Mouse (Mus musculus): ENCODE measurements at regions not wholly inside any gene's neighbourhood (a gene's known extent, or its start where the extent isn't known, plus 50 kb on each side); places are given as distances from the start of the nearest gene placed in this dataset.

GRCm38 (mm10) chr16:77237631-77238357, 224.3 kb downstream of the Usp25 start:
- H3K4me3 ChIP-seq (ENCODE audit: low read depth, low read length), result peak overlapping the region; percentile 24
- no peaks in the 10 kb centered on the region for H3K27me3 ChIP-seq (replicated peaks; ENCODE audit: control insufficient read depth, insufficient read depth, low read length)
- peak overlapping the region; percentile 55 for H3K4me2 ChIP-seq (ENCODE audit: low read length)
- H3K36me3 ChIP-seq (ENCODE audit: control insufficient read depth, insufficient read depth, low read length), result no peaks in the 10 kb centered on the region
- 6% methylated on average over 7 of the region's 7 CpGs for WGBS
- H3K9me3 ChIP-seq (replicated peaks; ENCODE audit: control insufficient read depth, low read length), result no peaks in the 10 kb centered on the region
- DNase-seq (ENCODE audit: low spot score) (peak; percentile 85), ATAC-seq (peak; percentile 22)
- H3K4me1 ChIP-seq (ENCODE audit: control insufficient read depth, insufficient read depth, low read length), result peaks cover 16% of the 10 kb centered on the region
- H3K27ac ChIP-seq (ENCODE audit: low read depth, low read length), result peak overlapping the region; percentile 97
- peak overlapping the region; percentile 75 for H3K9ac ChIP-seq (ENCODE audit: low read length)

GRCm38 (mm10) chr16:77237272-77237603, 223.7 kb downstream of the Usp25 start:
- Histone ChIP-seq H3K27me3 (replicated peaks; ENCODE audit: control insufficient read depth, insufficient read depth, low read length) (no peaks in the 10 kb centered on the region), H3K36me3 (ENCODE audit: control insufficient read depth, insufficient read depth, low read length) (no peaks in the 10 kb centered on the region), H3K9ac (ENCODE audit: low read length) (peak overlapping the region; percentile 75), H3K4me1 (ENCODE audit: control insufficient read depth, insufficient read depth, low read length) (peaks cover 13% of the 10 kb centered on the region), H3K27ac (ENCODE audit: low read depth, low read length) (peak overlapping the region; percentile 97), H3K4me3 (ENCODE audit: low read depth, low read length) (peak overlapping the region; percentile 24), H3K9me3 (replicated peaks; ENCODE audit: control insufficient read depth, low read length) (no peaks in the 10 kb centered on the region), H3K4me2 (ENCODE audit: low read length) (peak overlapping the region; percentile 55)
- 4% methylated on average over 2 of the region's 2 CpGs for WGBS
- ATAC-seq (no peak), DNase-seq (ENCODE audit: low spot score) (no peak)

GRCm38 (mm10) chr16:77236509-77237271, 223.2 kb downstream of the Usp25 start:
- DNase-seq (ENCODE audit: low spot score), result peak; percentile 98
- Histone ChIP-seq H3K9me3 (replicated peaks; ENCODE audit: control insufficient read depth, low read length) (no peaks in the 10 kb centered on the region), H3K36me3 (ENCODE audit: control insufficient read depth, insufficient read depth, low read length) (no peaks in the 10 kb centered on the region), H3K9ac (ENCODE audit: low read length) (peak overlapping the region; percentile 75), H3K4me2 (ENCODE audit: low read length) (peak overlapping the region; percentile 55), H3K4me1 (ENCODE audit: control insufficient read depth, insufficient read depth, low read length) (peaks cover 13% of the 10 kb centered on the region), H3K4me3 (ENCODE audit: low read depth, low read length) (peak overlapping the region; percentile 24), H3K27me3 (replicated peaks; ENCODE audit: control insufficient read depth, insufficient read depth, low read length) (no peaks in the 10 kb centered on the region), H3K27ac (ENCODE audit: low read depth, low read length) (peak overlapping the region; percentile 97)
- peak; percentile 90 for ATAC-seq
- 2% methylated on average over 13 of the region's 13 CpGs for WGBS

- peak overlapping the region; percentile 75 for H3K9ac ChIP-seq (ENCODE audit: low read length)
- peak; percentile 61 for ATAC-seq
- peak; percentile 88 for DNase-seq (ENCODE audit: low spot score)
- no peaks in the 10 kb centered on the region for H3K36me3 ChIP-seq (ENCODE audit: control insufficient read depth, insufficient read depth, low read length)
- H3K4me2 ChIP-seq (ENCODE audit: low read length), result peak overlapping the region; percentile 55
- peak overlapping the region; percentile 24 for H3K4me3 ChIP-seq (ENCODE audit: low read depth, low read length)
- no peaks in the 10 kb centered on the region for H3K27me3 ChIP-seq (replicated peaks; ENCODE audit: control insufficient read depth, insufficient read depth, low read length)
- 6% methylated on average over 4 of the region's 4 CpGs for WGBS
- H3K9me3 ChIP-seq (replicated peaks; ENCODE audit: control insufficient read depth, low read length), result no peaks in the 10 kb centered on the region
- H3K27ac ChIP-seq (ENCODE audit: low read depth, low read length), result peak overlapping the region; percentile 97
- peaks cover 9% of the 10 kb centered on the region for H3K4me1 ChIP-seq (ENCODE audit: control insufficient read depth, insufficient read depth, low read length)
Measured at GRCm38 (mm10) chr16:77236021-77236420, 222.5 kb downstream of the Usp25 start.

GRCm38 (mm10) chr16:77235449-77235848, 221.9 kb downstream of the Usp25 start:
- H3K27ac ChIP-seq (ENCODE audit: low read depth, low read length), result peak overlapping the region; percentile 97
- H3K9me3 ChIP-seq (replicated peaks; ENCODE audit: control insufficient read depth, low read length), result no peaks in the 10 kb centered on the region
- DNase-seq (ENCODE audit: low spot score) (peak; percentile 53), ATAC-seq (no peak)
- peak overlapping the region; percentile 75 for H3K9ac ChIP-seq (ENCODE audit: low read length)
- no peaks in the 10 kb centered on the region for H3K36me3 ChIP-seq (ENCODE audit: control insufficient read depth, insufficient read depth, low read length)
- WGBS, result 18% methylated on average over 5 of the region's 5 CpGs
- peak overlapping the region; percentile 55 for H3K4me2 ChIP-seq (ENCODE audit: low read length)
- H3K4me3 ChIP-seq (ENCODE audit: low read depth, low read length), result peak overlapping the region; percentile 24
- H3K27me3 ChIP-seq (replicated peaks; ENCODE audit: control insufficient read depth, insufficient read depth, low read length), result no peaks in the 10 kb centered on the region
- peaks cover 7% of the 10 kb centered on the region for H3K4me1 ChIP-seq (ENCODE audit: control insufficient read depth, insufficient read depth, low read length)
